ENCODE assay signal across 7 mouse cellular contexts in genomic region chr5:33819141-33819875, GRCm38 (mm10). TPM values are rescaled to one million over a fixed set of nuclear protein-coding genes. Genes with fewer than 3 reads are reported as not detected.
A peak's percentile ranks its signal among the peaks of the same experiment; 100 is the strongest.
DNase-seq lines count a peak whose midpoint lies in the region; ATAC-seq and TF ChIP-seq lines count a peak whose summit lies in the region.

No protein-coding gene starts in this region.

- peaks cover 24% of the 10 kb centered on the region for H3K4me1 ChIP-seq in kidney, embryonic 16.5 days (ENCODE audit: insufficient read depth, low read length)
- peaks cover 17% of the 10 kb centered on the region for H3K4me1 ChIP-seq in liver, postnatal 0 days (ENCODE audit: insufficient read depth)

- peak overlapping the region; percentile 99 for H3K9ac ChIP-seq in kidney, embryonic 16.5 days (replicated peaks; ENCODE audit: low read length)
- H3K9ac ChIP-seq in liver, postnatal 0 days (replicated peaks) = peak overlapping the region; percentile 90

- DNase-seq in 3T3-L1 (ENCODE audit: low read depth, low spot score) (peak; percentile 98), ES-CJ7 (ENCODE audit: low read depth, low spot score) (peak; percentile 10)
- peak; percentile 61 for DNase-seq in embryo, embryonic 10.5 days (ENCODE audit: low spot score)
- DNase-seq in heart, adult 11 months = peak; percentile 91
- DNase-seq in liver, postnatal 0 days = peak; percentile 38
- DNase-seq in right cerebral cortex, postnatal 25 days = peak; percentile 52

- 21% methylated on average over 9 of the region's 9 CpGs for WGBS in kidney, embryonic 16.5 days
- WGBS in liver, postnatal 0 days (ENCODE audit: insufficient replicate concordance) = 35% methylated on average over 9 of the region's 9 CpGs

- no peaks in the 10 kb centered on the region for H3K36me3 ChIP-seq in kidney, embryonic 16.5 days (ENCODE audit: insufficient read depth, low read length)
- H3K36me3 ChIP-seq in liver, postnatal 0 days (replicated peaks; ENCODE audit: insufficient read depth, low read length) = no peaks in the 10 kb centered on the region; the same call in 1 of the 2 replicates

- no peaks in the 10 kb centered on the region for H3K9me3 ChIP-seq in kidney, embryonic 16.5 days (ENCODE audit: low read length)
- H3K9me3 ChIP-seq in liver, postnatal 0 days (ENCODE audit: low read length) = no peaks in the 10 kb centered on the region

- no peak for TF ChIP-seq EP300 in liver, postnatal 0 days (IDR thresholded peaks at IDR 0.05; ENCODE audit: low read depth)

- H3K27ac ChIP-seq in kidney, embryonic 16.5 days (ENCODE audit: low read length) = peak overlapping the region; percentile 97
- H3K27ac ChIP-seq in liver, postnatal 0 days (ENCODE audit: low read depth) = peak overlapping the region; percentile 93

- H3K4me3 ChIP-seq in kidney, embryonic 16.5 days (ENCODE audit: low read length) = peak overlapping the region; percentile 99
- peak overlapping the region; percentile 84 for H3K4me3 ChIP-seq in liver, postnatal 0 days (ENCODE audit: low read depth, low read length)

- TF ChIP-seq CTCF in liver, postnatal 0 days (IDR thresholded peaks at IDR 0.05; ENCODE audit: low read depth) = no peak

- H3K27me3 ChIP-seq in kidney, embryonic 16.5 days (ENCODE audit: insufficient read depth, low read length) = no peaks in the 10 kb centered on the region
- no peaks in the 10 kb centered on the region for H3K27me3 ChIP-seq in liver, postnatal 0 days (ENCODE audit: insufficient read depth, low read length)

- peak overlapping the region; percentile 75 for H3K4me2 ChIP-seq in kidney, embryonic 16.5 days (replicated peaks; ENCODE audit: low read depth, low read length)
- peak overlapping the region; percentile 98 for H3K4me2 ChIP-seq in liver, postnatal 0 days (ENCODE audit: low read depth, low read length)

- peak; percentile 41 for ATAC-seq in kidney, embryonic 16.5 days (ENCODE audit: low FRiP score, low TSS enrichment)
- no peak for ATAC-seq in liver, postnatal 0 days

RNA-seq across cellular contexts. Expression of gene Nsd2, which starts 1.2 kb away (rescaled TPM):
- polyA plus RNA-seq in kidney, embryonic 16.5 days (2015; fragmentation: Nextera tagmentation; extraction: Ambion mirVana) = 40.2 and 46.6 TPM in 2 replicates
- 8.0 and 13.9 TPM in 2 replicates for polyA plus RNA-seq in liver, postnatal 0 days (2015; fragmentation: Nextera tagmentation; extraction: Ambion mirVana)

RNA-seq across cellular contexts. Expression of gene Letm1, which starts 36.7 kb away (rescaled TPM):
- polyA plus RNA-seq in kidney, embryonic 16.5 days (2015; fragmentation: Nextera tagmentation; extraction: Ambion mirVana) = 47.0 and 49.5 TPM in 2 replicates
- 18.6 and 20.0 TPM in 2 replicates for polyA plus RNA-seq in liver, postnatal 0 days (2015; fragmentation: Nextera tagmentation; extraction: Ambion mirVana)

Comparison
In these comparisons a context has a peak if more than half of its experiments do, and no peak if none do; other contexts are left out.
1. DNase-seq: peak in every context shown above with its lines; median percentile 98 in 3T3-L1; 91 in heart, adult 11 months; 61 in embryo, embryonic 10.5 days; 52 in right cerebral cortex, postnatal 25 days; 38 in liver, postnatal 0 days; 10 in ES-CJ7.